Mouse (Mus musculus): ENCODE data around the gene Gfer.

DNA sequence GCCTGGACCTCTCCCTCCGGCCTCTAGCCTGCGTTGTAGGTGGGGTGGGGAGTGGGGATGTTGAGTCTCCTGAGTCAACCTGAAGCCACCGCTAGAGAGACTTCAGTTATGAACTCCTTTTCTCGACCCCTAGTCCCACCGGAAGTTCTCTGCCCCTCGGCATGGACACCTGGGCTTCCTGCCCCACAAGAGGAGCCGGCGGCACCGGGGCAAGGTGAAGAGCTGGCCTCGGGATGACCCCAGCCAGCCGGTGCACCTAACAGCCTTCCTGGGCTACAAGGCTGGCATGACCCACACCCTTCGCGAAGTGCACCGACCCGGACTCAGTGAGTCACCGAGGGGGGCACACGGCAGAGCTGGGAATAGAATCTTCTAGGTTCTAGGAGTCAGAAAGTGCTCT, 32.2 kb upstream of the Gfer start:
- TF ChIP-seq POLR2A (IDR thresholded peaks at IDR 0.05; ENCODE audit: borderline replicate concordance, extremely low read depth, insufficient read depth, insufficient read length, poor library complexity, severe bottlenecking) (no peak), CTCF (IDR thresholded peaks at IDR 0.05; ENCODE audit: borderline replicate concordance, extremely low read depth, insufficient read depth, insufficient read length) (no peak)
